Mouse (Mus musculus): ENCODE data around the gene Gm3250. TPM values are rescaled to one million over a fixed set of nuclear protein-coding genes. Genes with fewer than 3 reads are reported as not detected.
"Not testable (repeated sequence)": the region's sequence is repeated elsewhere in the genome, so short reads cannot be mapped to it uniquely, and the experiment has no call there.

The Gm3250 gene
- total RNA-seq, 1 experiment from 2014 or later = not detected

GRCm38 (mm10) chr10:77752312-77752711 lies 30.0 kb downstream of the Gm3250 start:
- not testable (repeated sequence) for ATAC-seq (replicated peaks; ENCODE audit: low read depth, poor library complexity, severe bottlenecking)

GRCm38 (mm10) chr10:77751254-77751653 lies 31.1 kb downstream of the Gm3250 start, which contains the start of gene Gm9736:
TSS of gene Gm9736 (minus strand) at chr10:77751354.
- ATAC-seq (replicated peaks; ENCODE audit: low read depth, poor library complexity, severe bottlenecking) = not testable (repeated sequence)

- not testable (repeated sequence) for ATAC-seq (replicated peaks; ENCODE audit: low read depth, poor library complexity, severe bottlenecking)
Measured at GRCm38 (mm10) chr10:77750686-77751085, 31.7 kb downstream of the Gm3250 start.

- ATAC-seq (replicated peaks; ENCODE audit: low read depth, poor library complexity, severe bottlenecking) = not testable (repeated sequence)
Measured at GRCm38 (mm10) chr10:77741924-77742688, 40.2 kb downstream of the Gm3250 start, which contains the start of gene Gm18596. TSS of gene Gm18596 (minus strand) at chr10:77742638.

GRCm38 (mm10) chr10:77738929-77739328 lies 43.4 kb downstream of the Gm3250 start:
- ATAC-seq (replicated peaks; ENCODE audit: low read depth, poor library complexity, severe bottlenecking) = no peak

- ATAC-seq (replicated peaks; ENCODE audit: low read depth, poor library complexity, severe bottlenecking) = no peak
Measured at GRCm38 (mm10) chr10:77735928-77736327, 46.4 kb downstream of the Gm3250 start.

Other genes with a start within 250 kb of the Gm3250 start
- 35.5 and 47.4 TPM in 2 replicates for gene Pttg1ip, start 200.8 kb downstream of the Gm3250 start, total RNA-seq (2017)
- gene Sumo3, start 176.4 kb downstream of the Gm3250 start, total RNA-seq (2017) = 147 and 170 TPM in 2 replicates
- gene Gm49325, start 176.3 kb downstream of the Gm3250 start, total RNA-seq (2017) = not detected in 2 replicates
- gene Ube2g2, start 160.3 kb downstream of the Gm3250 start, total RNA-seq (2017) = 27.0 and 37.2 TPM in 2 replicates
- 0.87 and 1.2 TPM in 2 replicates for gene Tspear, start 96.0 kb downstream of the Gm3250 start, total RNA-seq (2017)
- gene Gm19402, start 91.8 kb downstream of the Gm3250 start, total RNA-seq (2017) = not detected in 2 replicates
- not detected in 2 replicates for gene Gm9508, start 85.3 kb downstream of the Gm3250 start, total RNA-seq (2017)
- gene Gm10272, start 75.9 kb downstream of the Gm3250 start, total RNA-seq (2017) = not detected in 2 replicates
- gene Gm10024, start 71.1 kb downstream of the Gm3250 start, total RNA-seq (2017) = not detected in 2 replicates
- gene Gm10142, start 66.7 kb downstream of the Gm3250 start, total RNA-seq (2017) = not detected in 2 replicates
- not detected in 2 replicates for gene Krtap12-1, start 61.9 kb downstream of the Gm3250 start, total RNA-seq (2017)
- not detected in 2 replicates for gene Gm10100, start 56.1 kb downstream of the Gm3250 start, total RNA-seq (2017)
- gene Gm18596, start 39.9 kb downstream of the Gm3250 start, total RNA-seq (2017) = not detected in 2 replicates
- not detected in 2 replicates for gene Gm9736, start 31.2 kb downstream of the Gm3250 start, total RNA-seq (2017)
- gene Gm3233, start 22.9 kb downstream of the Gm3250 start, total RNA-seq (2017) = not detected in 2 replicates
- not detected in 2 replicates for gene Gm3238, start 11.2 kb downstream of the Gm3250 start, total RNA-seq (2017)
- not detected in 2 replicates for gene Gm7138, start 5.6 kb downstream of the Gm3250 start, total RNA-seq (2017)
- gene Gm7137, start 5.7 kb upstream of the Gm3250 start, total RNA-seq (2017) = not detected in 2 replicates
- gene Gm9639, start 12.5 kb upstream of the Gm3250 start, total RNA-seq (2017) = not detected in 2 replicates
- not detected in 2 replicates for gene Gm19668, start 16.6 kb upstream of the Gm3250 start, total RNA-seq (2017)
- gene Gm9507, start 29.3 kb upstream of the Gm3250 start, total RNA-seq (2017) = not detected in 2 replicates
- not detected in 2 replicates for gene Gm2696, start 32.1 kb upstream of the Gm3250 start, total RNA-seq (2017)
- not detected in 2 replicates for gene Krtap10-4, start 44.6 kb upstream of the Gm3250 start, total RNA-seq (2017)
- gene Krtap10-10, start 53.4 kb upstream of the Gm3250 start, total RNA-seq (2017) = not detected in 2 replicates
- gene Gm36176, start 64.3 kb upstream of the Gm3250 start, total RNA-seq (2017) = not detected in 2 replicates
- not detected in 2 replicates for gene Gm10318, start 70.3 kb upstream of the Gm3250 start, total RNA-seq (2017)
- gene Gm3285, start 79.4 kb upstream of the Gm3250 start, total RNA-seq (2017) = not detected in 2 replicates
- 0.23 TPM in 1 of 2 replicates, not detected in the other for gene Lrrc3, start 120.0 kb upstream of the Gm3250 start, total RNA-seq (2017)
- gene Trpm2, start 188.0 kb upstream of the Gm3250 start, total RNA-seq (2017) = 1.4 and 4.2 TPM in 2 replicates
- gene 1810043G02Rik, start 196.0 kb upstream of the Gm3250 start, total RNA-seq (2017) = 10.5 and 12.6 TPM in 2 replicates
- gene Pfkl, start 227.5 kb upstream of the Gm3250 start, total RNA-seq (2017) = 42.8 and 43.8 TPM in 2 replicates

Measured in common myeloid progenitor, adult 5-6 weeks (primary cell).